Mouse (Mus musculus) B cell, adult 2 months (primary cell): ENCODE measurements around the gene Cd300ld3.
"Not testable (repeated sequence)": the region's sequence is repeated elsewhere in the genome, so short reads cannot be mapped to it uniquely, and the experiment has no call there.

Source experiments
- DNase-seq, 2 experiments: peaks; one replicate each; pipeline ENCODE4 v3.0.0; 2022

The Cd300ld3 gene

GRCm38 (mm10) chr11:115052206-115052605 lies 4.0 kb upstream of the Cd300ld3 start:
- peak; percentile 29 to 31 for DNase-seq

GRCm38 (mm10) chr11:115049282-115049895 lies 1.2 kb upstream of the Cd300ld3 start:
- peak; percentile 14 to 32 for DNase-seq

GRCm38 (mm10) chr11:115037669-115038068 lies 10.5 kb downstream of the Cd300ld3 start, which contains the start of gene Cd300ld5:
TSS of gene Cd300ld5 (minus strand) at chr11:115037769.
- not testable (repeated sequence) for DNase-seq

GRCm38 (mm10) chr11:115026912-115027311 lies 21.3 kb downstream of the Cd300ld3 start, which contains the start of gene Cd300ld4:
TSS of gene Cd300ld4 (minus strand) at chr11:115027012.
- DNase-seq, result not testable (repeated sequence)

GRCm38 (mm10) chr11:115016093-115016492 lies 32.1 kb downstream of the Cd300ld3 start, which contains the start of gene Cd300ld2:
TSS of gene Cd300ld2 (minus strand) at chr11:115016193.
- not testable (repeated sequence) for DNase-seq

- peak in 1 of 2 experiments; percentile 1 for DNase-seq
These were observed 44.1 kb downstream of the Cd300ld3 start for GRCm38 (mm10) chr11:115004070-115004469.

- no peak for DNase-seq
These were observed 46.7 kb downstream of the Cd300ld3 start, which contains the start of gene Cd300c2 for GRCm38 (mm10) chr11:115001474-115002040. TSS of gene Cd300c2 (minus strand) at chr11:115001880.
